Mouse (Mus musculus): ENCODE measurements around the gene Dpp6. TPM values are rescaled to one million over a fixed set of nuclear protein-coding genes. Genes with fewer than 3 reads are reported as not detected.

Dpp6 gene
- polyA plus RNA-seq, 1 experiment from 2014 or later: 26.7 TPM

- Histone ChIP-seq H3K9me3 (replicated peaks; ENCODE audit: control insufficient read depth, low read length) (no peaks in the 10 kb centered on the region), H3K4me3 (ENCODE audit: low read depth, low read length) (no peak overlapping the region), H3K4me2 (ENCODE audit: low read length) (no peak overlapping the region), H3K27ac (ENCODE audit: low read depth, low read length) (no peak overlapping the region), H3K36me3 (ENCODE audit: control insufficient read depth, insufficient read depth, low read length) (no peaks in the 10 kb centered on the region), H3K9ac (ENCODE audit: low read length) (no peak overlapping the region), H3K27me3 (replicated peaks; ENCODE audit: control insufficient read depth, insufficient read depth, low read length) (no peaks in the 10 kb centered on the region), H3K4me1 (ENCODE audit: control insufficient read depth, insufficient read depth, low read length) (no peaks in the 10 kb centered on the region)
- DNase-seq (ENCODE audit: low spot score): no peak
- ATAC-seq: no peak
- 47% methylated on average over 1 of the region's 1 CpGs for WGBS
These were observed 218.3 kb downstream of the Dpp6 start for GRCm38 (mm10) chr5:27035291-27035690.

GRCm38 (mm10) chr5:27035891-27036290 is 218.9 kb downstream of the Dpp6 start:
- Histone ChIP-seq H3K9ac (ENCODE audit: low read length) (no peak overlapping the region), H3K4me3 (ENCODE audit: low read depth, low read length) (no peak overlapping the region), H3K27me3 (replicated peaks; ENCODE audit: control insufficient read depth, insufficient read depth, low read length) (no peaks in the 10 kb centered on the region), H3K4me1 (ENCODE audit: control insufficient read depth, insufficient read depth, low read length) (no peaks in the 10 kb centered on the region), H3K36me3 (ENCODE audit: control insufficient read depth, insufficient read depth, low read length) (no peaks in the 10 kb centered on the region), H3K4me2 (ENCODE audit: low read length) (no peak overlapping the region), H3K9me3 (replicated peaks; ENCODE audit: control insufficient read depth, low read length) (no peaks in the 10 kb centered on the region), H3K27ac (ENCODE audit: low read depth, low read length) (no peak overlapping the region)
- no peak for ATAC-seq
- WGBS: 31% methylated on average over 2 of the region's 2 CpGs
- DNase-seq (ENCODE audit: low spot score): peak; percentile 58

GRCm38 (mm10) chr5:27037796-27038195 is 220.8 kb downstream of the Dpp6 start:
- H3K4me1 ChIP-seq (ENCODE audit: control insufficient read depth, insufficient read depth, low read length): no peaks in the 10 kb centered on the region
- WGBS: 75% methylated on average over 5 of the region's 5 CpGs
- H3K36me3 ChIP-seq (ENCODE audit: control insufficient read depth, insufficient read depth, low read length): no peaks in the 10 kb centered on the region
- no peak overlapping the region for H3K4me2 ChIP-seq (ENCODE audit: low read length)
- ATAC-seq (no peak), DNase-seq (ENCODE audit: low spot score) (no peak)
- H3K9me3 ChIP-seq (replicated peaks; ENCODE audit: control insufficient read depth, low read length): no peaks in the 10 kb centered on the region
- H3K27me3 ChIP-seq (replicated peaks; ENCODE audit: control insufficient read depth, insufficient read depth, low read length): no peaks in the 10 kb centered on the region
- no peak overlapping the region for H3K9ac ChIP-seq (ENCODE audit: low read length)
- no peak overlapping the region for H3K4me3 ChIP-seq (ENCODE audit: low read depth, low read length)
- no peak overlapping the region for H3K27ac ChIP-seq (ENCODE audit: low read depth, low read length)

GRCm38 (mm10) chr5:27048167-27048566 is 231.2 kb downstream of the Dpp6 start:
- H3K9me3 ChIP-seq (replicated peaks; ENCODE audit: control insufficient read depth, low read length): no peaks in the 10 kb centered on the region
- 0 out of 2 replicates have a peak, but pooled peaks cover 5% of the 10 kb centered on the region for H3K4me1 ChIP-seq (ENCODE audit: control insufficient read depth, insufficient read depth, low read length)
- H3K27ac ChIP-seq (ENCODE audit: low read depth, low read length): no peak overlapping the region
- no peak overlapping the region for H3K4me3 ChIP-seq (ENCODE audit: low read depth, low read length)
- ATAC-seq (peak; percentile 72), DNase-seq (ENCODE audit: low spot score) (peak; percentile 87)
- H3K36me3 ChIP-seq (ENCODE audit: control insufficient read depth, insufficient read depth, low read length): no peaks in the 10 kb centered on the region
- H3K4me2 ChIP-seq (ENCODE audit: low read length): no peak overlapping the region
- H3K9ac ChIP-seq (ENCODE audit: low read length): no peak overlapping the region
- WGBS: 21% methylated on average over 7 of the region's 7 CpGs
- 0 out of 2 replicates have a peak, but pooled peaks cover 3% of the 10 kb centered on the region for H3K27me3 ChIP-seq (replicated peaks; ENCODE audit: control insufficient read depth, insufficient read depth, low read length)

- ATAC-seq (peak; percentile 47), DNase-seq (ENCODE audit: low spot score) (no peak)
- no peak overlapping the region for H3K27ac ChIP-seq (ENCODE audit: low read depth, low read length)
- H3K9me3 ChIP-seq (replicated peaks; ENCODE audit: control insufficient read depth, low read length): no peaks in the 10 kb centered on the region
- H3K4me2 ChIP-seq (ENCODE audit: low read length): peak overlapping the region; percentile 78
- H3K36me3 ChIP-seq (ENCODE audit: control insufficient read depth, insufficient read depth, low read length): no peaks in the 10 kb centered on the region
- 0 out of 2 replicates have a peak, but pooled peaks cover 3% of the 10 kb centered on the region for H3K27me3 ChIP-seq (replicated peaks; ENCODE audit: control insufficient read depth, insufficient read depth, low read length)
- 0 out of 2 replicates have a peak, but pooled peaks cover 5% of the 10 kb centered on the region for H3K4me1 ChIP-seq (ENCODE audit: control insufficient read depth, insufficient read depth, low read length)
- WGBS: 9% methylated on average over 9 of the region's 9 CpGs
- peak overlapping the region; percentile 73 for H3K9ac ChIP-seq (ENCODE audit: low read length)
- H3K4me3 ChIP-seq (ENCODE audit: low read depth, low read length): peak overlapping the region; percentile 44
These were observed 231.9 kb downstream of the Dpp6 start for GRCm38 (mm10) chr5:27048926-27049325.

GRCm38 (mm10) chr5:27049341-27050091 is 232.5 kb downstream of the Dpp6 start:
- peak; percentile 55 for DNase-seq (ENCODE audit: low spot score)

GRCm38 (mm10) chr5:27051250-27051649 is 234.2 kb downstream of the Dpp6 start:
- Histone ChIP-seq H3K4me1 (ENCODE audit: control insufficient read depth, insufficient read depth, low read length) (0 out of 2 replicates have a peak, but pooled peaks cover 5% of the 10 kb centered on the region), H3K27me3 (replicated peaks; ENCODE audit: control insufficient read depth, insufficient read depth, low read length) (0 out of 2 replicates have a peak, but pooled peaks cover 3% of the 10 kb centered on the region), H3K9me3 (replicated peaks; ENCODE audit: control insufficient read depth, low read length) (no peaks in the 10 kb centered on the region), H3K9ac (ENCODE audit: low read length) (no peak overlapping the region), H3K36me3 (ENCODE audit: control insufficient read depth, insufficient read depth, low read length) (no peaks in the 10 kb centered on the region), H3K27ac (ENCODE audit: low read depth, low read length) (no peak overlapping the region), H3K4me2 (ENCODE audit: low read length) (no peak overlapping the region), H3K4me3 (ENCODE audit: low read depth, low read length) (no peak overlapping the region)
- WGBS: 47% methylated on average over 3 of the region's 3 CpGs
- ATAC-seq: no peak
- peak; percentile 58 for DNase-seq (ENCODE audit: low spot score)

More at GRCm38 (mm10) chr5:27049341-27050091, 232.5 kb downstream of the Dpp6 start:
- Histone ChIP-seq H3K4me1 (ENCODE audit: control insufficient read depth, insufficient read depth, low read length) (0 out of 2 replicates have a peak, but pooled peaks cover 5% of the 10 kb centered on the region), H3K27ac (ENCODE audit: low read depth, low read length) (no peak overlapping the region), H3K9ac (ENCODE audit: low read length) (peak overlapping the region; percentile 73), H3K4me3 (ENCODE audit: low read depth, low read length) (peak overlapping the region; percentile 44), H3K9me3 (replicated peaks; ENCODE audit: control insufficient read depth, low read length) (no peaks in the 10 kb centered on the region), H3K27me3 (replicated peaks; ENCODE audit: control insufficient read depth, insufficient read depth, low read length) (0 out of 2 replicates have a peak, but pooled peaks cover 3% of the 10 kb centered on the region), H3K36me3 (ENCODE audit: control insufficient read depth, insufficient read depth, low read length) (no peaks in the 10 kb centered on the region), H3K4me2 (ENCODE audit: low read length) (peak overlapping the region; percentile 78)
- 2% methylated on average over 52 of the region's 55 CpGs for WGBS
- peak; percentile 77 for ATAC-seq

GRCm38 (mm10) chr5:27052441-27052840 is 235.4 kb downstream of the Dpp6 start:
- no peak for ATAC-seq
- H3K9me3 ChIP-seq (replicated peaks; ENCODE audit: control insufficient read depth, low read length): no peaks in the 10 kb centered on the region
- no peak overlapping the region for H3K9ac ChIP-seq (ENCODE audit: low read length)
- WGBS: 13% methylated on average over 1 of the region's 2 CpGs
- H3K4me1 ChIP-seq (ENCODE audit: control insufficient read depth, insufficient read depth, low read length): 0 out of 2 replicates have a peak, but pooled peaks cover 5% of the 10 kb centered on the region
- H3K27me3 ChIP-seq (replicated peaks; ENCODE audit: control insufficient read depth, insufficient read depth, low read length): 0 out of 2 replicates have a peak, but pooled peaks cover 3% of the 10 kb centered on the region
- DNase-seq (ENCODE audit: low spot score): peak; percentile 29
- no peaks in the 10 kb centered on the region for H3K36me3 ChIP-seq (ENCODE audit: control insufficient read depth, insufficient read depth, low read length)
- no peak overlapping the region for H3K4me3 ChIP-seq (ENCODE audit: low read depth, low read length)
- H3K4me2 ChIP-seq (ENCODE audit: low read length): no peak overlapping the region
- H3K27ac ChIP-seq (ENCODE audit: low read depth, low read length): no peak overlapping the region

- Histone ChIP-seq H3K9ac (ENCODE audit: low read length) (no peak overlapping the region), H3K9me3 (replicated peaks; ENCODE audit: control insufficient read depth, low read length) (no peaks in the 10 kb centered on the region)
- WGBS: 67% methylated on average over 5 of the region's 5 CpGs
These were observed 239.4 kb downstream of the Dpp6 start for GRCm38 (mm10) chr5:27056436-27056835.

More at GRCm38 (mm10) chr5:27056436-27056835, 239.4 kb downstream of the Dpp6 start:
- Histone ChIP-seq H3K27ac (ENCODE audit: low read depth, low read length) (no peak overlapping the region), H3K36me3 (ENCODE audit: control insufficient read depth, insufficient read depth, low read length) (no peaks in the 10 kb centered on the region), H3K4me3 (ENCODE audit: low read depth, low read length) (no peak overlapping the region), H3K27me3 (replicated peaks; ENCODE audit: control insufficient read depth, insufficient read depth, low read length) (no peaks in the 10 kb centered on the region), H3K4me1 (ENCODE audit: control insufficient read depth, insufficient read depth, low read length) (no peaks in the 10 kb centered on the region), H3K4me2 (ENCODE audit: low read length) (no peak overlapping the region)
- ATAC-seq (no peak), DNase-seq (ENCODE audit: low spot score) (peak; percentile 14)

Measured in forebrain, embryonic 14.5 days (tissue).